Mouse (Mus musculus) hematopoietic stem cell, adult 5-6 weeks (primary cell): ENCODE results near the gene Ttc28. TPM values are rescaled to one million over a fixed set of nuclear protein-coding genes. Genes with fewer than 3 reads are reported as not detected.
"Not testable (repeated sequence)": the region's sequence is repeated elsewhere in the genome, so short reads cannot be mapped to it uniquely, and the experiment has no call there.

Experiments
- ATAC-seq, 2 experiments: fragments of 125-278 bp in 1 of 2; replicated peaks in 1 of 2; 2 replicates each; pipeline ENCODE4 v1.8.0; 2016 to 2017; ENCODE audit warnings: inconsistent platforms in 2 of 2, mild to moderate bottlenecking in 2 of 2, moderate number of reproducible peaks in 2 of 2, low read depth in 1 of 2, moderate TSS enrichment in 1 of 2; ENCODE audit not compliant: low FRiP score in 2 of 2, poor library complexity in 2 of 2, severe bottlenecking in 2 of 2, insufficient read depth in 1 of 2, low TSS enrichment in 1 of 2
- total RNA-seq: library from RNA; stranded (forward); fragments of 172-1452, 232-1000 nt; gene quantifications from 2 replicates; pipeline ENCODE4 v1.2.3, GENCODE M21; 2017

Ttc28 gene
- total RNA-seq, 1 experiment from 2014 or later = 2.3 TPM

- no peak for ATAC-seq
These were observed 353.6 kb downstream of the Ttc28 start for GRCm38 (mm10) chr5:111233022-111233709.

- ATAC-seq = no peak
These were observed 355.5 kb downstream of the Ttc28 start for GRCm38 (mm10) chr5:111235131-111235530.

- no peak for ATAC-seq
These were observed 357.6 kb downstream of the Ttc28 start for GRCm38 (mm10) chr5:111237176-111237636.

GRCm38 (mm10) chr5:111239223-111239622 lies 359.6 kb downstream of the Ttc28 start:
- peak in 1 of 2 experiments; percentile 70; a peak in 3 of 4 replicates for ATAC-seq

GRCm38 (mm10) chr5:111243447-111244040 lies 363.9 kb downstream of the Ttc28 start:
- ATAC-seq = no peak

- ATAC-seq = no peak
These were observed 364.5 kb downstream of the Ttc28 start for GRCm38 (mm10) chr5:111244061-111244460.

GRCm38 (mm10) chr5:111247571-111248265 lies 368.1 kb downstream of the Ttc28 start:
- ATAC-seq = no peak

GRCm38 (mm10) chr5:111252147-111252546 lies 372.5 kb downstream of the Ttc28 start:
- ATAC-seq = no peak

GRCm38 (mm10) chr5:111254362-111254761 lies 374.8 kb downstream of the Ttc28 start:
- ATAC-seq = peak; percentile 37 to 43; a peak in 3 of 4 replicates

- no peak for ATAC-seq
These were observed 375.2 kb downstream of the Ttc28 start for GRCm38 (mm10) chr5:111254781-111255180.

GRCm38 (mm10) chr5:111256181-111256580 lies 376.6 kb downstream of the Ttc28 start:
- ATAC-seq = no peak

- ATAC-seq = 0 out of 4 replicates have a peak, but pooled peaks of 1 of the 2 experiments have one; percentile 34
These were observed 377.5 kb downstream of the Ttc28 start for GRCm38 (mm10) chr5:111257127-111257526.

GRCm38 (mm10) chr5:111261162-111261561 lies 381.6 kb downstream of the Ttc28 start:
- not testable (repeated sequence) for ATAC-seq

GRCm38 (mm10) chr5:111261733-111262573 lies 382.4 kb downstream of the Ttc28 start:
- no peak for ATAC-seq

GRCm38 (mm10) chr5:111262574-111263239 lies 383.1 kb downstream of the Ttc28 start:
- ATAC-seq = peak; percentile 47; a peak in 3 of 4 replicates

GRCm38 (mm10) chr5:111263370-111263769 lies 383.8 kb downstream of the Ttc28 start:
- ATAC-seq = no peak

GRCm38 (mm10) chr5:111264488-111264887 lies 384.9 kb downstream of the Ttc28 start:
- no peak for ATAC-seq
